Mouse (Mus musculus) liver, adult 2 months (tissue): Measurements from ENCODE around the gene Fgd3.

Experiments used
- CTCF ChIP-seq: fragments of 200-500 bp; IDR thresholded peaks from 2 replicates; pipeline ENCODE4 v1.5.1; 2011; ENCODE audit warnings: low read depth, low read length, control low read depth
- POLR2A ChIP-seq: fragments of 200-500 bp; IDR thresholded peaks from 2 replicates; pipeline ENCODE4 v1.6.1; 2011; ENCODE audit warnings: low read length, control low read depth; ENCODE audit not compliant: insufficient read depth; ENCODE audit errors: extremely low read depth

DNA sequence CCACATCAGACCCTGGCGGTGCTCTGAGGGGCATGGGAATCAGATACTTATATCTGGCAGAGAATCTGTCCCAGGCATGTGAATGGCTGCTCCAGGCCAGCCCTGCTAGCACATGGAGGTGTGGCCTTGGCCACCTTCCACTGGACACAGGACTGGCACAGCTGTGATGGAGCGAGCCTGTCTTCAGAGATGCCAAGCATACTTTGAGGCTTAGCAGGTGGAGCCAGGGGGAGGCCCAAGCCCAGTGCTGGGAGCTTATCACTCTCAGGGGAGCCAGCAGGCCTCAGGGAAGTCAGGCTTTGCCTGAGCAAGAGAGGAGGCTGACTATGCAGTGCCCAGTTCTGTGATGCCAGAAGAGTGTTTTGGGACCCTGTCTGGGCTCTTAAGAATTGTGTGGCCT lies 25.4 kb upstream of the Fgd3 start:
- TF ChIP-seq CTCF (no peak), POLR2A (no peak)
